Mouse (Mus musculus): ENCODE results near the gene Arhgap31.

Arhgap31 gene

DNA sequence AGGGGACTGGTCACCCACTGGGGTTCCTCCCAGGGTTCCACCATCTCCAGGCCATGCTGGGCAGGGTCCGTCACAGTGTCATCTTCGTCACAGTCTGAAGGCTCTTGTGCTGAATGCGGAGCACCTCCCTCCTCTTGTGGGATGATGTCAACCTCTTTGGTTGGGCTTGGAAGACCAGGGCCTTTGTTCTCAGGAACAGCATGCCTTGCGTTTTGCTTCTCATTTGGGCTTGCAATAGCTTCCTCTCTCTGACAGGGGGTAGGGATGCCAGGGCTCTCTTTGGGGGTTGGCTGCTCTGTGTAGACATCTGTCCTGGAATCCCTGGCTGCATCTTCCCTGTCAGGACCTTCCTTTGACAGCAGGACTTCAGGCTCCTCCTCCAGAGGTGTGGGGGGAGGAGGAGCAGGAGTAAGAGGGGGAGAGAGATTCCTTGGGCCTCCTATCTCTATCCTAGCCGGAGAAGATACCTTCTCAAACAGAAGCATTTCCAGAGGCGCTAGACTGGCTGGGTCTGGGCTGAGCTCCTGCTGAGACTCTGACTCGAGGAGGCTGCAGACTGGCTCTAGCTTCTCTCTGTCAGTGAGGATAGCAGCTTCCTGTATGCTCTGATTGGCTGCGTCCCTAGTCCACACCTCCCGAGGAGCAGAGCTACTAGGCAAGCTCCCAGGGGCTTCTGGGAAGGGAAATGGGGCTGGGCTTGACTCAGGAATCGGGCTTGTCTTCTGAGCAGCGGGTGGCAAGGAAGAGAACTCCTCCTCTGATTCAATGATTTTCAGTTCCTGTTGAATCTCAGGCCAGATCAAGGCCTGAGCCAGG, 109.9 kb downstream of the Arhgap31 start:
- DNase-seq (ENCODE audit: low spot score): peak; percentile 42

- DNase-seq (ENCODE audit: low spot score): no peak
Observed at GRCm38 (mm10) chr16:38598986-38599680, 113.9 kb downstream of the Arhgap31 start.

DNA sequence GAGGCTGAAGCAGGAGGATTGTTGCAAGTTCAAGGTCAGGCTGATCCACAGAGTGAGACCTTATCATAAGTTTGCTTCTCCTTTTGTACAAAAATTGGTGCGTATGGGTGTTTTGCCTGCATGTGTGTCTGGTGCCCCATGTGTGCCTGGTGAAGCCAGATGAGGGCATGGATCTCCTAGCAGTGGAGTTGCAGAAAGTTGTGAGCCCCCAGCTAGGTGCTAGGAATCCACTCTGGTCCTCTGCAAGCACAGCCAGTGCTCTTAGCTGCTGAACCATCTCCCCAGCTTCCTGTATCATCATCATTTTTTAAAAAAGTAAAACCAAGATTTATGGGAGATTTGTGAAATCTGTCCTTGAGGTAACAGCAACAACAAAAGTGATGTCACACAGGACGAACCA, 116.4 kb downstream of the Arhgap31 start:
- DNase-seq (ENCODE audit: low spot score): no peak

GRCm38 (mm10) chr16:38596099-38596498, 117.0 kb downstream of the Arhgap31 start:
- no peak for DNase-seq (ENCODE audit: low spot score)

DNA sequence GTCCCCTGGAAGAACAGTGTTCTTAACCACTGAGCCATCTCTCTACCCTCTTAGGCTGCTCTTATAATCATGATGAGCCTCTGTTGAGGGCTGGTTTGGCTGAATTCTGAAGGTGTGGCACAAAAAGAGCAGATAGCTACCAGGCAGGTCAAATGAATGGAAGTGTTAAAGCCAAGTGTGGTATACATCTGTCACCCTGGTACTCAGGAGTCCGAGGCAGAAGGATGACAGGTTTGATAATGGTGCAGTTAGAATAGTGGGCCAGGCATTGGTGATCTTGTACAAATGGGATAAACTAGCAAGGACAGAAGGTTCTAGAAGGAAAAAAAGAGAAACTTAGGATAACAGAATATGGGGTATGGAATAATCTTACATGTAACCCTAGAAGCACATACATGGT, 118.6 kb downstream of the Arhgap31 start:
- no peak for DNase-seq (ENCODE audit: low spot score)

DNA sequence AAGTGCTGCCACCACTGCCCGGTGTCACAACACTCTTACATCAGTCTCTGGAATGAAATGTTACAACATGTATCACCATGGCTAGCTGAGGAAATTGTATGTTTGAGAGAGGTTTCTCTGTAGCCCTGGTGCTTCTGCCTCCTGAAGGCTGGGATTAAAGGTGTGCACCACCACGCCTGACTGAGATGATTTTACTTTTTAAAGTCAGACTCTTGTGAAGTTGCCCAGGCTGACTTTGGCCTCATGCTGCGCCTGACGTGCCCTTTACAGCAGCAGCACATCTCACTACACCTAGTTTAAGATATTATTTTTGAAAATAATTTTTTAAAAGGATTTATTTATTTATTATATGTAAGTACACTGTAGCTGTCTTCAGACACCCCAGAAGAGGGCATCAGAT, 120.1 kb downstream of the Arhgap31 start:
- DNase-seq (ENCODE audit: low spot score): no peak

GRCm38 (mm10) chr16:38592026-38592678, 120.9 kb downstream of the Arhgap31 start:
- no peak for DNase-seq (ENCODE audit: low spot score)

GRCm38 (mm10) chr16:38591506-38591905, 121.6 kb downstream of the Arhgap31 start:
- DNase-seq (ENCODE audit: low spot score): no peak

GRCm38 (mm10) chr16:38587572-38587971, 125.5 kb downstream of the Arhgap31 start:
- no peak for DNase-seq (ENCODE audit: low spot score)

GRCm38 (mm10) chr16:38587163-38587562, 125.9 kb downstream of the Arhgap31 start:
- DNase-seq (ENCODE audit: low spot score): no peak

DNA sequence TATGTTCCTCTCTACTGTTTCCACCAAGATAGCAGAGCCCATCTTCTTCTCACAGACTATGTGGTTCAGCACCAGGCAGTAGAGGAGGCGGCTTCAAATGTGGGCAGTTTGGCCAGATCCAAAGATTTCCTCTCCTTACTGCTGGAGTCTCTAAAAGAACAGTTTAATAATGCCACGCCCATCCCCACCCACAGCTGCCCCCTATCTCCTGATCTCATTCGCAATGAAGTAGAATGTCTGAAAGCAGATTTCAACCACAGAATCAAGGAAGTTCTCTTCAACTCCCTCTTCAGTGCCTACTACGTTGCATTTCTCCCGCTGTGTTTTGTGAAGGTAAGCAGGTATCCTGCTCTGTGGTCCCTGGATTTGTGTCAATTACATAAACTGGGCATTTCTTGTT, 127.9 kb downstream of the Arhgap31 start:
- no peak for DNase-seq (ENCODE audit: low spot score)

- no peak for DNase-seq (ENCODE audit: low spot score)
Observed at GRCm38 (mm10) chr16:38584761-38585160, 128.3 kb downstream of the Arhgap31 start.

DNA sequence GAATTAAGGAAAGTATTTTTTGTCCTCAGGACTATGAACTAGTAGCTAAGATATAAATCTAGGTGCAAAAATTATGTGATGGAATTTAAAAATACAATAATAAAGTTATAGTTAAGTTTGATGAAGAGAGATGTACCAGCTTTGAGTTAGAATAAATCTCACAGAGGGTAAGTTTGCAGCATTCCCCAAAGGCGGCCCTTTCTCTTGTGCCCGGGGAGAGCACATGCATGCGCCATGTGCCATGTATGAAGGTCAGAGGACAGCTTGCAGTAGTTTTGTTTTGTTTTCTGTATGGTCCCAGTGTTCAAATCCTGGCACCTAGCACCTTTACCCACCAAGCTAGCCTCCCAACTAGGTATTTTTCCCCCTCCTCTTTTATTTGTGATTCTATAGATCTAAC, 141.6 kb downstream of the Arhgap31 start:
- no peak for DNase-seq (ENCODE audit: low spot score)

DNA sequence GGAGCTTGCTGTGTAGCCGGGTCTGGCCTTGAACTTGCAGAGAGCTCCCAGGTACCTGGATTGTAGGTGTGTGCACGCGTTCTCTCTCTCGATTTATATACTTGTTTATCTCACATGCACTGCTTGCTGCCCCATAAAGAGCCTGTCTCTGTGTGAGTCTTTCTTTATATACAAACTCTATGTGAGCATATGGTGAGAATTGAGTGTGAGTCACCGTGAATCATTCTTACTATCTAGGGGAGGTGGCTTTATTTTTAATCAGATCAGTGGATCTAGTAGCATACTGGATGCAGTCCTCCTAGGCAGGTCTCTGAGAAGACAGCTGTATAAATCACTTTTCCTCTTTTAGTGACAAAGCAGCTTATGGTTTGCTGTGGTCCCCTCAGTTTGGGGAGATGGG, 144.9 kb downstream of the Arhgap31 start:
- DNase-seq (ENCODE audit: low spot score): no peak

DNA sequence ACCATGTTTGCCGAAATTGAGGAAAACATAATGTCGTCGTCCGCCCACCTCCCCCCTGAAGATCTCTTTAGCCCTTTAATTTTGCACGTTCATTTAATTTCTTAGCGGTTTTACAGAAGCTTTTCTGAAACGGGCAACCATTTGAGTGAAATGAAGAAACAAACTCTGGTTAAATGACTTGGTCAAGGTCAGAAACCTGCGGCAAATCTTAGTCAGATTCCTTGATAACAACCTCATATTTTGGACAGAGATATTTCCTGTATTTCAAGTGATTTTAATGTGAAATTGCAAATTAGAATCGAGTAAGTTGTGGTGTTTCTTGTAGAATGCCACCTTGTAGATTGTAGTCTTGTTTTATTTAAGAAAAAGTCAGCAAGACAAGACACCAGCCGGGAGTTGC, 149.6 kb downstream of the Arhgap31 start:
- DNase-seq (ENCODE audit: low spot score): no peak

- no peak for DNase-seq (ENCODE audit: low spot score)
Observed at GRCm38 (mm10) chr16:38562968-38563327, 150.1 kb downstream of the Arhgap31 start.

DNA sequence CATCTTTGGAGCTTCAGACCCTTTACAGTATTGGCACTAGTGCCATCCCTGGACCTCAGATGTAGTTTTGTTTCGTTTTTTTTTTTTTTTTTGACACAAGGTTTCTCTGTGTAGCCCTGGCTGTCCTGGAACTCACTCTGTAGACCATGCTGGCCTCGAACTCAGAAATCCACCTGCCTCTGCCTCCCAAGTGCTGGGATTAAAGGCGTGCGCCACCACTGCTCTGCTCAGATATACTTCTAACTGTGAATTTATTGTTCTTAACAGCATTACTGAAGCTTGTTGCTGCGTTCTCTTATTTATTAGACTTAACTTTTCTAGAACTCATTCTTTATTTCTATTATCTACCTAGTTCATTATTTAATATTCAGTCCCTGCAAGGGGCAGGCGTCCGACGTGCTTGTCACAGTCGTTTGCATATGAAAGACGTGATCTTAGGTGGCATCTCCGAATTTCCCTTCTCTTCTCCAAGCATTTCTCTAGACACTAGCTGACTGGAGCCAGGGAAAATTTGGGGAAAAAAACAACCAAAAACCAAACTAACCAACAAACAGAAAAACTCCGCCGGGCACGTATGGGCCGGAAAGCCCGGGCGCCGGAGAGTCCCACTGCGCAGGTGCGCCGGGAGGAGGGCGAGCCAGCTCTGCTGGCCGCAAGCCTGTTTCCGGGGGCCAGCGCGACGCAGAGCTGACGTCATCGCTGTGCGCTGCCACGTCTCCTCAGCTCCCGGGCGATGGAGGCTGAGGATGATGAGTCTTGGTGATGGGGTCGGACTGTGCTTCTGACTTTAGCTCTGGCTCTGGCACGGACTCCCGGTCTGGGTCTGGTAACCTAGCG, 150.7 kb downstream of the Arhgap31 start:
- peak; percentile 94 for DNase-seq (ENCODE audit: low spot score)

GRCm38 (mm10) chr16:38558221-38558748, 154.8 kb downstream of the Arhgap31 start, which contains the start of gene Tmem39a:
Gene Tmem39a, plus strand, starts transcription at chr16:38558698.
- no peak for DNase-seq (ENCODE audit: low spot score)

- no peak for DNase-seq (ENCODE audit: low spot score)
Observed at GRCm38 (mm10) chr16:38555988-38556387, 157.1 kb downstream of the Arhgap31 start.

- peak; percentile 78 for DNase-seq (ENCODE audit: low spot score)
Observed at GRCm38 (mm10) chr16:38549479-38550396, 163.3 kb downstream of the Arhgap31 start, which contains the start of gene Poglut1. Gene Poglut1, minus strand, starts transcription at chr16:38550258.
